Mouse (Mus musculus): ENCODE results near the gene Ttc4.

GRCm38 (mm10) chr4:106663956-106664470 lies 14.7 kb downstream of the Ttc4 start:
- TF ChIP-seq CTCF (IDR thresholded peaks at IDR 0.05; ENCODE audit: low read depth, low read length) (no peak), POLR2A (IDR thresholded peaks at IDR 0.05; ENCODE audit: insufficient read depth, low read length) (no peak)

All from ES-Bruce4 (cell line).